Mouse (Mus musculus) brown adipose tissue, adult 24 weeks (tissue): ENCODE measurements at regions not wholly inside any gene's neighbourhood (a gene's known extent, or its start where the extent isn't known, plus 50 kb on each side); places are given as distances from the start of the nearest gene placed in this dataset.
"Not testable (repeated sequence)": the region's sequence is repeated elsewhere in the genome, so short reads cannot be mapped to it uniquely, and the experiment has no call there.

Experiments
- H3K27ac ChIP-seq: fragments of 200-500 bp; replicated peaks from 2 replicates; pipeline ENCODE4 v1.5.1; 2012; ENCODE audit warnings: low read depth, mild to moderate bottlenecking, low read length
- H3K4me1 ChIP-seq: fragments of 200-500 bp; 2 replicates; pipeline ENCODE4 v1.6.1; 2012; ENCODE audit warnings: low read length, mixed read lengths; ENCODE audit not compliant: control insufficient read depth, insufficient read depth, insufficient read length
- H3K4me3 ChIP-seq: fragments of 200-500 bp; 2 replicates; pipeline ENCODE4 v1.5.1; 2012; ENCODE audit warnings: low read depth, mild to moderate bottlenecking, low read length, moderate library complexity; ENCODE audit not compliant: insufficient read depth

DNA sequence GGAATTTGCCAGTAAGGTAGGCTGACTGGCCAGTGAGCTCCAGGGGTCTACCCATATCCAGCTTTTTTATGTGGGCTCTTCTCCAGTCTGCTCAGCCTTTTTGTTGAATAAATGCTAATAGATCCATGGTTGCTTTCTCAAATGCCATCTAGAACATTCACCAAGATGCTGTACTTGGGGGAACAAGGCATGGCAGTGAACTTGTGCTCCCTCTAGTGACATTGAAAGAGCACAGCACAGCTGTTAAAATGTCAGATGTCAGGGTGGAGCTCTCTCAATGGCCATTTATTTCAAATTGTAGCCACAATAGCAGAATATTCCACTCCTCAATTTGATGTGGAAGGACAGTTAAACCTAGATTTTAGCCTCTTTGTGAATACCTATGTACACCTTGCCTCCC, 86.3 kb downstream of the Kcnk1 start:
- no peak overlapping the region for H3K4me3 ChIP-seq
- no peak overlapping the region for H3K27ac ChIP-seq
- H3K4me1 ChIP-seq = no peaks in the 10 kb centered on the region

- Histone ChIP-seq H3K27ac (no peak overlapping the region), H3K4me3 (no peak overlapping the region), H3K4me1 (no peaks in the 10 kb centered on the region)
Measured at GRCm38 (mm10) chr8:126082827-126083226, 87.9 kb downstream of the Kcnk1 start.

- Histone ChIP-seq H3K4me1 (no peaks in the 10 kb centered on the region), H3K4me3 (no peak overlapping the region), H3K27ac (no peak overlapping the region)
Measured at GRCm38 (mm10) chr8:126090772-126091171, 95.8 kb downstream of the Kcnk1 start.

GRCm38 (mm10) chr8:126094005-126094404, 99.0 kb downstream of the Kcnk1 start:
- no peak overlapping the region for H3K27ac ChIP-seq
- no peak overlapping the region for H3K4me3 ChIP-seq
- H3K4me1 ChIP-seq = no peaks in the 10 kb centered on the region

GRCm38 (mm10) chr8:126096056-126096455, 101.1 kb downstream of the Kcnk1 start:
- H3K4me3 ChIP-seq = no peak overlapping the region
- H3K4me1 ChIP-seq = no peaks in the 10 kb centered on the region
- H3K27ac ChIP-seq = no peak overlapping the region

GRCm38 (mm10) chr8:126096636-126097170, 101.7 kb downstream of the Kcnk1 start:
- no peak overlapping the region for H3K27ac ChIP-seq
- H3K4me3 ChIP-seq = no peak overlapping the region
- H3K4me1 ChIP-seq = no peaks in the 10 kb centered on the region

DNA sequence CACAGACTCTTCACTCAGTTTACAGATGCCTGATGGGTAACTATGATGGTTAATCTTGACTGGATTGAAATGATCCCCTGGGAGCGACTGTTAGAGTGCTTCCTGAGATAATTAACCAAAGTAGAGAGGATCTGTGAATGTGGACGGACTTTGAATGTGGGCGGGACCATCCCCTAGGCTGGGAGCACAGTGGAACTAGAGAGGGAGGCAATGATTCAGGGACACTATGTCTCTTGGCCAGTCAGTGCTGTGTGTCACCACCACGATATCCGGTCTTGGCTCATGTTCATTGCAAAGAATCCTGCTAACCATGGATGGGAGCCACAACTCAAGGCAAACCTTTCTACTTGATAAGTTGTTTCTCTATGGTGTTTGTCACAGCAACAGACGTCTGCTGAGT, 103.9 kb downstream of the Kcnk1 start:
- no peaks in the 10 kb centered on the region for H3K4me1 ChIP-seq
- H3K27ac ChIP-seq = no peak overlapping the region
- H3K4me3 ChIP-seq = no peak overlapping the region

DNA sequence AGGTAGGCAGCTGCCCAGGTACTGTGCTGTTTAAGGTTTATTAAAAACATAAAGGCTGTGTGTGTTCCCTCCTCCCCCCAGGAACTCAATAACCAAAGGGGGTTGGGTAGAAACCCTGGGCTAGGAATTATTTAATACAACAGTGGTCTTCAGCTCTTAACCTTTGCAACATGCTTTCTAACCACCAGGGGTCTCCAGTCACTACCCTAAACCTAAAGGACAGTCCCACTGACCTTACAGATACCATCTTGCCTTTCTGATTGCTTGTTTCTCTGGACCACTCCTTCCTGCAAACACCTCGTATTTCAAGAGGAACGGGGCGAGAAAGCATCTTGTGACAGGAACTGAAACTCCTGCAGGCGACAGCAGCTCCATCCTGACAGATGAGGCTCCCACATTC, 104.9 kb downstream of the Kcnk1 start:
- Histone ChIP-seq H3K27ac (no peak overlapping the region), H3K4me3 (no peak overlapping the region), H3K4me1 (no peaks in the 10 kb centered on the region)

DNA sequence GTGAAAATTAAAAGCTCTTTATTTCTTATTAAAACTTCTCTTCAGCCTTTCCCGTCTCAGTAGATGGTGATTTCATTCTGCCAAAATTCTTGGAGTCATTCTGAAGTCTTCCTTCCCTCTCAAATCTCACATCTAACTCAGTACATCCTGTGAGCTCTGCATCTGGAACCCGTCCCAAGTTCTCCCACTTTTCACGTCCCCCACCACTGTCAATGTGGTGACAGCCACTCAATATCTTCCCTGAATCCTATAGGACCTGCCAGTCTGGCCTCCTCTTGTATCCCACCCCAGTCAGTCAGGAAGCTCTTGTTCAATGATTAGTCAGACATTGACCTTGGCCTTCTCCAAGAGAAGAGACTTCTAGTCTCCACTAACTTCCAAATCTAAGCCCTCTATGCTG, 110.1 kb downstream of the Kcnk1 start:
- H3K27ac ChIP-seq = no peak overlapping the region
- no peaks in the 10 kb centered on the region for H3K4me1 ChIP-seq
- H3K4me3 ChIP-seq = no peak overlapping the region

DNA sequence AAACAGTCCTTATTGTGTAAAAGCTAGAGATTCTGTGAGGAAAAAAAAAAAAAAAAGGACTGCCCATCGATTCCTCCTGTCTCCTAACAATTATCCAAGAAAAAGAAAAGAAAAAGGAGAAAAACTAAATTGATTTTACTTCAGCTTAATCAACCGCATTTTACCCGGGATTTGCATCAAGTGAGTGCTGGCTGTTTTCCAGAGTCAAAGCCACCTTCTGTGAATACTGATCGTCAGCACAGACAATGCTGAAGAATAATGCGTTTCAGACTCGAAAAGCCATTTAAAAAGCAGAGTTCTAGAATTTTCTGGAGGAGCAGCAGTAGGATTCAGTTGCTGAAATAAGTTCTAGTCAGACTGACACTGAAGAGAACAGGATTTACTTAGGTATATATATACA, 131.1 kb downstream of the Kcnk1 start:
- Histone ChIP-seq H3K4me1 (no peaks in the 10 kb centered on the region), H3K4me3 (no peak overlapping the region), H3K27ac (no peak overlapping the region)

GRCm38 (mm10) chr8:126132076-126132475, 137.1 kb downstream of the Kcnk1 start:
- Histone ChIP-seq H3K27ac (no peak overlapping the region), H3K4me1 (no peaks in the 10 kb centered on the region), H3K4me3 (no peak overlapping the region)

- not testable (repeated sequence) for H3K4me1 ChIP-seq, H3K4me3 ChIP-seq, H3K27ac ChIP-seq
Measured at GRCm38 (mm10) chr8:126132918-126133317, 137.9 kb downstream of the Kcnk1 start.

GRCm38 (mm10) chr8:126135100-126135499, 140.1 kb downstream of the Kcnk1 start:
- Histone ChIP-seq H3K4me3 (no peak overlapping the region), H3K4me1 (no peaks in the 10 kb centered on the region), H3K27ac (no peak overlapping the region)

GRCm38 (mm10) chr8:126135573-126135972, 140.6 kb downstream of the Kcnk1 start:
- no peak overlapping the region for H3K27ac ChIP-seq
- H3K4me3 ChIP-seq = no peak overlapping the region

DNA sequence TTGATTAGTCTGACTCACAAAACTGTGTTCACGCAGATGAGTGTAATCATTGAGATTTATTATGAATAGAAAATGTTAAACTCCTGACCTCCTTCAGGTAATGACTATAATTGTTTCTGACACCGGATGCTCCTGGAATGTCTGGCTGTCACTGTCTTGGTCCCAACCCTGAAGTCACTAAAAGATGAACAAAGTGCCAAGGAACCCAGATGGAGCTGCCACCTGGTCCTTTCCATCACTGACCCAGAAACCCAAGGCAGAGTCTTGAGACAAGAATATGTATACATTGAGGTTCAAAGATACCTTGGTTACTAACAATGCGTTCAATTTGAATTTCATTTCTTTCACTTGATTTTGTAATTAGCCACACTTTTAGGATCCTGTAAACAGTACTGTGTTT, 142.0 kb downstream of the Kcnk1 start:
- Histone ChIP-seq H3K4me1 (no peaks in the 10 kb centered on the region), H3K27ac (no peak overlapping the region), H3K4me3 (no peak overlapping the region)

More at GRCm38 (mm10) chr8:126135573-126135972, 140.6 kb downstream of the Kcnk1 start:
- H3K4me1 ChIP-seq = no peaks in the 10 kb centered on the region

DNA sequence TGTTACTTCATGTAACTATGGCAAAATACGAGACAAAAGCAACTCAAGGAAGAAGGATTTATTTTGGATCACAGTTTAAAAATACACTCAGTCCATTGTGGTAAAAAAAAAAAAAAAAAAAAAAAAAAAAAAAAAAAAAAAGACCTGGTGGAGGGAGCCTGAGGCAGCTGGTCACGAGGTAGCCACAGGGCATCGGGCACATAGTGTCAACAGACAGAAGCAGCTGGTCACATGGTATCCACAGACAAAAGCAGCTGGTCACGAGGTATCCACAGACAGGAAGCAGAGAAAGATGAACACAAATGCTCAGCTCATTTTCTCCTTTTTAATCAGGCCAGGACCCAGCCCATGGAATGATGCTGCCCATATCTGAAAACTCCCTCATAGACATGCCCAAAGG, 142.5 kb downstream of the Kcnk1 start:
- no peak overlapping the region for H3K4me3 ChIP-seq
- H3K4me1 ChIP-seq = no peaks in the 10 kb centered on the region
- no peak overlapping the region for H3K27ac ChIP-seq
